Mouse (Mus musculus) heart, postnatal 4 days (tissue): ENCODE data around the gene Ppt2. TPM values are rescaled to one million over a fixed set of nuclear protein-coding genes. Genes with fewer than 3 reads are reported as not detected.

Experiments
- DNase-seq: peaks from one replicate; pipeline ENCODE4 v3.0.0; 2021
- total RNA-seq, 2 experiments: library from RNA; stranded (reverse); gene quantifications; 2 replicates each; pipeline ENCODE4 v1.2.3; 2021

The Ppt2 gene
- total RNA-seq, 2 experiments from 2014 or later, result 37.8 to 41.8 TPM

GRCm38 (mm10) chr17:34637459-34637858 is 9.1 kb upstream of the Ppt2 start:
- no peak for DNase-seq

GRCm38 (mm10) chr17:34635671-34636070 is 7.4 kb upstream of the Ppt2 start:
- no peak for DNase-seq

- DNase-seq, result peak; percentile 74
Observed at GRCm38 (mm10) chr17:34632261-34632691, 4.0 kb upstream of the Ppt2 start.

- no peak for DNase-seq
Observed at GRCm38 (mm10) chr17:34631647-34632046, 3.3 kb upstream of the Ppt2 start.

GRCm38 (mm10) chr17:34630761-34631301 is 2.5 kb upstream of the Ppt2 start:
- no peak for DNase-seq

- no peak for DNase-seq
Observed at GRCm38 (mm10) chr17:34629796-34630603, 1.7 kb upstream of the Ppt2 start.

- DNase-seq, result no peak
Observed at GRCm38 (mm10) chr17:34629221-34629751, 976 bp upstream of the Ppt2 start, which contains the start of gene Prrt1. Gene Prrt1, plus strand, starts transcription at chr17:34629533.

- no peak for DNase-seq
Observed at GRCm38 (mm10) chr17:34628644-34628967, 296 bp upstream of the Ppt2 start.

- DNase-seq, result peak; percentile 90
Observed at GRCm38 (mm10) chr17:34627093-34627942, 992 bp downstream of the Ppt2 start.

GRCm38 (mm10) chr17:34626773-34627092 is 1.6 kb downstream of the Ppt2 start:
- peak; percentile 47 for DNase-seq

- no peak for DNase-seq
Observed at GRCm38 (mm10) chr17:34626062-34626772, 2.1 kb downstream of the Ppt2 start.

- no peak for DNase-seq
Observed at GRCm38 (mm10) chr17:34624981-34625380, 3.3 kb downstream of the Ppt2 start.

GRCm38 (mm10) chr17:34623161-34623560 is 5.1 kb downstream of the Ppt2 start:
- no peak for DNase-seq

- no peak for DNase-seq
Observed at GRCm38 (mm10) chr17:34621006-34621405, 7.3 kb downstream of the Ppt2 start.

GRCm38 (mm10) chr17:34618999-34619398 is 9.3 kb downstream of the Ppt2 start:
- peak; percentile 74 for DNase-seq

GRCm38 (mm10) chr17:34615871-34616270 is 12.4 kb downstream of the Ppt2 start, which contains the start of gene Egfl8:
Gene Egfl8, minus strand, starts transcription at chr17:34615971.
- DNase-seq, result no peak

GRCm38 (mm10) chr17:34613830-34614229 is 14.5 kb downstream of the Ppt2 start:
- no peak for DNase-seq

GRCm38 (mm10) chr17:34613054-34613645 is 15.2 kb downstream of the Ppt2 start:
- DNase-seq, result no peak

- no peak for DNase-seq
Observed at GRCm38 (mm10) chr17:34611050-34611449, 17.3 kb downstream of the Ppt2 start.

- DNase-seq, result no peak
Observed at GRCm38 (mm10) chr17:34607997-34608396, 20.3 kb downstream of the Ppt2 start.

GRCm38 (mm10) chr17:34606186-34607039 is 21.9 kb downstream of the Ppt2 start:
- peak; percentile 42 for DNase-seq
